Mouse (Mus musculus): Measurements from ENCODE around the gene Ucma. TPM values are rescaled to one million over a fixed set of nuclear protein-coding genes. Genes with fewer than 3 reads are reported as not detected.

The Ucma gene
- polyA plus RNA-seq, 1 experiment: not detected

GRCm38 (mm10) chr2:5031215-5031614, 55.3 kb downstream of the Ucma start:
- WGBS: 87% methylated on average over 7 of the region's 7 CpGs
- no peak for TF ChIP-seq CTCF (conservative IDR thresholded peaks at IDR 0.05; ENCODE audit: insufficient read depth, insufficient read length, low read depth, low read length)
- TF ChIP-seq POLR2A (IDR thresholded peaks at IDR 0.05; ENCODE audit: low read depth, low read length): no peak
- Histone ChIP-seq H3K4me1 (ENCODE audit: control insufficient read depth, insufficient read depth, low read length) (no peaks in the 10 kb centered on the region), H3K4me3 (ENCODE audit: insufficient read depth, low read depth, low read length) (no peak overlapping the region), H3K27me3 (replicated peaks; ENCODE audit: control insufficient read depth, insufficient read depth, low read length) (no peaks in the 10 kb centered on the region), H3K36me3 (ENCODE audit: control insufficient read depth, insufficient read depth, low read length) (no peaks in the 10 kb centered on the region), H3K27ac (ENCODE audit: insufficient read depth, low read depth, low read length) (no peak overlapping the region)
- no peak for DNase-seq

- Histone ChIP-seq H3K27ac (ENCODE audit: insufficient read depth, low read depth, low read length) (no peak overlapping the region), H3K27me3 (replicated peaks; ENCODE audit: control insufficient read depth, insufficient read depth, low read length) (no peaks in the 10 kb centered on the region), H3K4me1 (ENCODE audit: control insufficient read depth, insufficient read depth, low read length) (no peaks in the 10 kb centered on the region), H3K36me3 (ENCODE audit: control insufficient read depth, insufficient read depth, low read length) (no peaks in the 10 kb centered on the region), H3K4me3 (ENCODE audit: insufficient read depth, low read depth, low read length) (no peak overlapping the region)
- whole genome bisulfite sequencing: 75% methylated on average over 5 of the region's 5 CpGs
- TF ChIP-seq POLR2A (IDR thresholded peaks at IDR 0.05; ENCODE audit: low read depth, low read length): no peak
- TF ChIP-seq CTCF (conservative IDR thresholded peaks at IDR 0.05; ENCODE audit: insufficient read depth, insufficient read length, low read depth, low read length): no peak
- no peak for DNase-seq
These were observed 56.7 kb downstream of the Ucma start for GRCm38 (mm10) chr2:5032665-5033064.

DNA sequence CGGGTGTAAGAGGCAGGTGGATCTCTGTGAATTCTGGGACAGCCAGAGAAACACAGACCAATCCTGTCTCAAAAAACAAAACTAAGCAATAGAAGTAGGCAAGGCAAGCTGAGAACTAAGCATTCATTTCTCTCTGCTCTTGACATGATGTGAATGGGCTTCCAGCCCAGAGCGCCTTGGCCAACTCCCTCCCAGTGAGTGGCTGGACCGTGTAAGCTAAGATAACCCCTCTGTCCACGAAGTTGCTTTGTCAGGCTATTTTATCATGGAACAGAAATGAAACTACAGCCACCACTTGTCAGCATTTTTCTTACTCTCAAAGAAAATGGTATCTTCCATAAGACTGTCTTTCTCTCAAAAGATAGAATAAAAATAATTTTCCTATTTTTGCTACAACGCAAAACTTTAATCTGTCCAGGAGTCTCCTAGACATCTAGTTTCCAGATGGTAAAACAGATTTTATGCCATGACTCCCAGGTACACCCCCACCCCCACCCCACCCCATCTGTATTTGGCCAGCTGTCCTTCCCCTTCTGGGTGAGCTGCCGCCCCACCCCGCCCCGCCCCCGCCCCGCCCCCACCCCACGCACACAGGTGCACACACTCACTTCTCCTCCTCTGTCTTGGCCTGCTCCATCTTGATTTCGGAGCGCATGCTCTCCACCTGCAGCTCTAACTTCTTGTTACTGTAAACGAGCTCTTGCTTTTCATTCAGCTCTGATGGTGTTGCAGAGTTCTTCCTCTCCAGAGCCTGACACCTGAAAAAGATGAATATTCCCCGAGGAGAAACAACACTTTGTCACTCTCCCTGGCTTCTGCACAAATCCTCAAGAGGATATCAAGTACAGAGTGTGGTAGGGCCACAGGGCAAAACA, 57.9 kb downstream of the Ucma start:
- H3K27ac ChIP-seq (ENCODE audit: insufficient read depth, low read depth, low read length): no peak overlapping the region
- 74% methylated on average over 15 of the region's 15 CpGs for WGBS
- no peak for TF ChIP-seq CTCF (conservative IDR thresholded peaks at IDR 0.05; ENCODE audit: insufficient read depth, insufficient read length, low read depth, low read length)
- TF ChIP-seq POLR2A (IDR thresholded peaks at IDR 0.05; ENCODE audit: low read depth, low read length): no peak

DNA sequence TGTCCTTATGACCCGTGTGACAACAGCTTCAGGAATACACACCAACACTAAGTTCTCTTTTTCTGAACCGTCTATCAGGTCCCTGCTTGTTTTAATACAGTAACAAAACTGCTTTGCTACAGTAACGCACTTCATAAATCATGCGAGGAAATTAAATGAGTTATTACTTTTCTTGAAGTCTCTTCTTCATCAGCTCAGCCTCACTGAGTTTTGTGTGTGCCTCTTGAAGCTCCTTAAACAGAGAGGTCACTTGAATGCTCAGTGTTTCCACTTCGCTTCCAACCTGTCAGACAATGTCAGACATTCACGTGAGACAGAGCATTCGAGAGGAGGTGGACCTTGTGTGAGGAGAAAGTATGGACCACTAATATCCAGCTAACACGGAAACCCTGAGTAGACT, 58.9 kb downstream of the Ucma start:
- WGBS: 85% methylated on average over 8 of the region's 8 CpGs
- Histone ChIP-seq H3K36me3 (ENCODE audit: control insufficient read depth, insufficient read depth, low read length) (no peaks in the 10 kb centered on the region), H3K4me1 (ENCODE audit: control insufficient read depth, insufficient read depth, low read length) (no peaks in the 10 kb centered on the region), H3K27ac (ENCODE audit: insufficient read depth, low read depth, low read length) (no peak overlapping the region), H3K27me3 (replicated peaks; ENCODE audit: control insufficient read depth, insufficient read depth, low read length) (no peaks in the 10 kb centered on the region), H3K4me3 (ENCODE audit: insufficient read depth, low read depth, low read length) (no peak overlapping the region)
- no peak for DNase-seq
- TF ChIP-seq POLR2A (IDR thresholded peaks at IDR 0.05; ENCODE audit: low read depth, low read length) (no peak), CTCF (conservative IDR thresholded peaks at IDR 0.05; ENCODE audit: insufficient read depth, insufficient read length, low read depth, low read length) (no peak)

More for the DNA sequence above, 57.9 kb downstream of the Ucma start:
- DNase-seq: peak; percentile 19
- Histone ChIP-seq H3K36me3 (ENCODE audit: control insufficient read depth, insufficient read depth, low read length) (no peaks in the 10 kb centered on the region), H3K27me3 (replicated peaks; ENCODE audit: control insufficient read depth, insufficient read depth, low read length) (no peaks in the 10 kb centered on the region), H3K4me1 (ENCODE audit: control insufficient read depth, insufficient read depth, low read length) (no peaks in the 10 kb centered on the region), H3K4me3 (ENCODE audit: insufficient read depth, low read depth, low read length) (no peak overlapping the region)

DNA sequence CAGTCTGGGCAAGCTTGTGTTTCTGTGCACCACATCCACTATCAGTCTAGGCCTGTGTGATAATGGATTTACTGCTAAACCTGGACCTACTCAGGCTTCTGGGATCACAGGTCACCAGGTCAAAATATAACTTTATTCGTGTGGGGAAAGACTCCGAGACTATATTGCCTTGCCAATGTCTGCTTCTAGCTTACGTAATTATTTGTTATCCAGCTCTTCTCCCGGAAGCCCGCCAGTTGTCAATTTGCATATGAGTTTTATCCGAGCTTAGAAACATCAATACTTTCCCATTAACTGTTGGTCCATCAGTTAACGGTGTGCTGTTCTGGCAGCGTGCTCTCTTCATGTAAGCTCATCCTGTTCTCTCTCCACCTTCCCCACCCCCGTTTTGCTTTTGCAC, 59.3 kb downstream of the Ucma start:
- 90% methylated on average over 9 of the region's 9 CpGs for WGBS

More for the DNA sequence above, 59.3 kb downstream of the Ucma start:
- H3K27ac ChIP-seq (ENCODE audit: insufficient read depth, low read depth, low read length): no peak overlapping the region
- H3K27me3 ChIP-seq (replicated peaks; ENCODE audit: control insufficient read depth, insufficient read depth, low read length): no peaks in the 10 kb centered on the region
- H3K36me3 ChIP-seq (ENCODE audit: control insufficient read depth, insufficient read depth, low read length): no peaks in the 10 kb centered on the region
- no peak for DNase-seq
- TF ChIP-seq POLR2A (IDR thresholded peaks at IDR 0.05; ENCODE audit: low read depth, low read length): no peak
- no peak for TF ChIP-seq CTCF (conservative IDR thresholded peaks at IDR 0.05; ENCODE audit: insufficient read depth, insufficient read length, low read depth, low read length)
- no peak overlapping the region for H3K4me3 ChIP-seq (ENCODE audit: insufficient read depth, low read depth, low read length)
- H3K4me1 ChIP-seq (ENCODE audit: control insufficient read depth, insufficient read depth, low read length): no peaks in the 10 kb centered on the region

Other genes with a start within 250 kb of the Ucma start
- 21.7 and 23.9 TPM in 2 replicates for gene Sephs1, start 94.6 kb upstream of the Ucma start, polyA plus RNA-seq (2012; rRNA removed)
- gene Phyh, start 57.1 kb upstream of the Ucma start, polyA plus RNA-seq (2012; rRNA removed): 322 and 403 TPM in 2 replicates
- 1.8 and 2.7 TPM in 2 replicates for gene Mcm10, start 36.7 kb downstream of the Ucma start, polyA plus RNA-seq (2012; rRNA removed)
- 4.1 and 4.3 TPM in 2 replicates for gene Optn, start 87.9 kb downstream of the Ucma start, polyA plus RNA-seq (2012; rRNA removed)
- 3.7 and 4.0 TPM in 2 replicates for gene Ccdc3, start 161.7 kb downstream of the Ucma start, polyA plus RNA-seq (2012; rRNA removed)

Measured in kidney, adult 2 months (tissue).